Mouse (Mus musculus) kidney, adult 2 months (tissue): ENCODE data around the gene Nav1.

ENCODE experiments used
- CTCF ChIP-seq: fragments of 200-500 bp; conservative IDR thresholded peaks from 2 replicates; pipeline ENCODE4 v1.5.1; 2011; ENCODE audit warnings: low read depth, mild to moderate bottlenecking, control low read depth, low read length, moderate library complexity, mixed read lengths; ENCODE audit not compliant: insufficient read depth, insufficient read length
- POLR2A ChIP-seq: fragments of 200-500 bp; IDR thresholded peaks from one replicate; pipeline ENCODE4 v1.6.1; 2011; ENCODE audit warnings: low read depth, low read length, control low read depth

- TF ChIP-seq POLR2A (no peak), CTCF (no peak)
Observed at GRCm38 (mm10) chr1:135621307-135621706, 14.2 kb upstream of the Nav1 start.
